Mouse (Mus musculus): Measurements from ENCODE around the gene Olfr1202. TPM values are rescaled to one million over a fixed set of nuclear protein-coding genes. Genes with fewer than 3 reads are reported as not detected.

Gene Olfr1202
- polyA plus RNA-seq (2014; fragmentation: Nextera tagmentation; extraction: Ambion mirVana): not detected in 2 replicates

GRCm38 (mm10) chr2:88814196-88814595 lies at the start of gene Olfr1202:
TSS of gene Olfr1202 (plus strand) at chr2:88814496.
- no peak within 1 kb of the TSS for H3K4me2 ChIP-seq (ENCODE audit: low read depth, low read length)
- H3K4me3 ChIP-seq (ENCODE audit: low read depth, low read length): no peak within 1 kb of the TSS
- H3K9me3 ChIP-seq (replicated peaks; ENCODE audit: control insufficient read depth, low read length): no peaks in the 10 kb centered on the region
- 84% methylated on average over 1 of the region's 1 CpGs for WGBS
- no peaks in the 10 kb centered on the region for H3K27me3 ChIP-seq (ENCODE audit: control insufficient read depth, insufficient read depth, low read length)
- H3K4me1 ChIP-seq (ENCODE audit: control insufficient read depth, insufficient read depth, low read length): no peaks in the 10 kb centered on the region
- no peak within 1 kb of the TSS for H3K9ac ChIP-seq (replicated peaks; ENCODE audit: low read length)
- H3K36me3 ChIP-seq (replicated peaks; ENCODE audit: control insufficient read depth, insufficient read depth, low read depth, low read length): no peaks in the 10 kb centered on the region
- no peak within 1 kb of the TSS for H3K27ac ChIP-seq (replicated peaks; ENCODE audit: low read depth, low read length)
- ATAC-seq (replicated peaks; ENCODE audit: insufficient number of reproducible peaks, low FRiP score, low TSS enrichment, low read depth): no peak
- no peak for DNase-seq (ENCODE audit: low spot score)

- no peak for DNase-seq (ENCODE audit: low spot score)
- Histone ChIP-seq H3K27ac (replicated peaks; ENCODE audit: low read depth, low read length) (no peak within 1 kb of the TSS), H3K9me3 (replicated peaks; ENCODE audit: control insufficient read depth, low read length) (no peaks in the 10 kb centered on the region), H3K9ac (replicated peaks; ENCODE audit: low read length) (no peak within 1 kb of the TSS), H3K36me3 (replicated peaks; ENCODE audit: control insufficient read depth, insufficient read depth, low read depth, low read length) (no peaks in the 10 kb centered on the region), H3K4me2 (ENCODE audit: low read depth, low read length) (no peak within 1 kb of the TSS), H3K4me3 (ENCODE audit: low read depth, low read length) (no peak within 1 kb of the TSS), H3K4me1 (ENCODE audit: control insufficient read depth, insufficient read depth, low read length) (no peaks in the 10 kb centered on the region), H3K27me3 (ENCODE audit: control insufficient read depth, insufficient read depth, low read length) (no peaks in the 10 kb centered on the region)
- 76% methylated on average over 2 of the region's 2 CpGs for WGBS
- ATAC-seq (replicated peaks; ENCODE audit: insufficient number of reproducible peaks, low FRiP score, low TSS enrichment, low read depth): no peak
These were observed 43.9 kb upstream of the Olfr1202 start, which contains the start of gene Olfr1200 for GRCm38 (mm10) chr2:88770388-88770787. TSS of gene Olfr1200 (minus strand) at chr2:88770488.

GRCm38 (mm10) chr2:88792736-88793135 lies 21.6 kb upstream of the Olfr1202 start, which contains the start of gene Olfr1201:
TSS of gene Olfr1201 (plus strand) at chr2:88793036.
- ATAC-seq (replicated peaks; ENCODE audit: insufficient number of reproducible peaks, low FRiP score, low TSS enrichment, low read depth) (no peak), DNase-seq (ENCODE audit: low spot score) (no peak)
- Histone ChIP-seq H3K9ac (replicated peaks; ENCODE audit: low read length) (no peak within 1 kb of the TSS), H3K4me1 (ENCODE audit: control insufficient read depth, insufficient read depth, low read length) (no peaks in the 10 kb centered on the region), H3K27me3 (ENCODE audit: control insufficient read depth, insufficient read depth, low read length) (no peaks in the 10 kb centered on the region), H3K36me3 (replicated peaks; ENCODE audit: control insufficient read depth, insufficient read depth, low read depth, low read length) (no peaks in the 10 kb centered on the region), H3K4me3 (ENCODE audit: low read depth, low read length) (no peak within 1 kb of the TSS), H3K4me2 (ENCODE audit: low read depth, low read length) (no peak within 1 kb of the TSS), H3K9me3 (replicated peaks; ENCODE audit: control insufficient read depth, low read length) (no peaks in the 10 kb centered on the region), H3K27ac (replicated peaks; ENCODE audit: low read depth, low read length) (no peak within 1 kb of the TSS)
- WGBS: 86% methylated on average over 6 of the region's 6 CpGs

- Histone ChIP-seq H3K9ac (replicated peaks; ENCODE audit: low read length) (no peak within 1 kb of the TSS), H3K4me1 (ENCODE audit: control insufficient read depth, insufficient read depth, low read length) (no peaks in the 10 kb centered on the region), H3K4me2 (ENCODE audit: low read depth, low read length) (no peak within 1 kb of the TSS), H3K27ac (replicated peaks; ENCODE audit: low read depth, low read length) (no peak within 1 kb of the TSS), H3K36me3 (replicated peaks; ENCODE audit: control insufficient read depth, insufficient read depth, low read depth, low read length) (no peaks in the 10 kb centered on the region), H3K27me3 (ENCODE audit: control insufficient read depth, insufficient read depth, low read length) (no peaks in the 10 kb centered on the region), H3K4me3 (ENCODE audit: low read depth, low read length) (no peak within 1 kb of the TSS), H3K9me3 (replicated peaks; ENCODE audit: control insufficient read depth, low read length) (no peaks in the 10 kb centered on the region)
- 88% methylated on average over 2 of the region's 2 CpGs for WGBS
- ATAC-seq (replicated peaks; ENCODE audit: insufficient number of reproducible peaks, low FRiP score, low TSS enrichment, low read depth): no peak
- DNase-seq (ENCODE audit: low spot score): no peak
These were observed 15.1 kb downstream of the Olfr1202 start, which contains the start of gene Olfr1205 for GRCm38 (mm10) chr2:88829437-88829836. TSS of gene Olfr1205 (plus strand) at chr2:88829737.

GRCm38 (mm10) chr2:88838477-88838876 lies 24.2 kb downstream of the Olfr1202 start:
- 86% methylated on average over 2 of the region's 2 CpGs for WGBS
- ATAC-seq (replicated peaks; ENCODE audit: insufficient number of reproducible peaks, low FRiP score, low TSS enrichment, low read depth) (no peak), DNase-seq (ENCODE audit: low spot score) (no peak)
- no peak overlapping the region for H3K9ac ChIP-seq (replicated peaks; ENCODE audit: low read length)
- no peak overlapping the region for H3K4me2 ChIP-seq (ENCODE audit: low read depth, low read length)
- no peak overlapping the region for H3K27ac ChIP-seq (replicated peaks; ENCODE audit: low read depth, low read length)
- no peaks in the 10 kb centered on the region for H3K27me3 ChIP-seq (ENCODE audit: control insufficient read depth, insufficient read depth, low read length)
- H3K4me3 ChIP-seq (ENCODE audit: low read depth, low read length): no peak overlapping the region
- H3K4me1 ChIP-seq (ENCODE audit: control insufficient read depth, insufficient read depth, low read length): no peaks in the 10 kb centered on the region
- H3K9me3 ChIP-seq (replicated peaks; ENCODE audit: control insufficient read depth, low read length): no peaks in the 10 kb centered on the region
- H3K36me3 ChIP-seq (replicated peaks; ENCODE audit: control insufficient read depth, insufficient read depth, low read depth, low read length): no peaks in the 10 kb centered on the region

- H3K9ac ChIP-seq (replicated peaks; ENCODE audit: low read length): no peak within 1 kb of the TSS
- H3K4me1 ChIP-seq (ENCODE audit: control insufficient read depth, insufficient read depth, low read length): no peaks in the 10 kb centered on the region
- H3K9me3 ChIP-seq (replicated peaks; ENCODE audit: control insufficient read depth, low read length): no peaks in the 10 kb centered on the region
- no peak within 1 kb of the TSS for H3K4me2 ChIP-seq (ENCODE audit: low read depth, low read length)
- 94% methylated on average over 1 of the region's 1 CpGs for WGBS
- ATAC-seq (replicated peaks; ENCODE audit: insufficient number of reproducible peaks, low FRiP score, low TSS enrichment, low read depth) (no peak), DNase-seq (ENCODE audit: low spot score) (no peak)
- H3K27ac ChIP-seq (replicated peaks; ENCODE audit: low read depth, low read length): no peak within 1 kb of the TSS
- no peak within 1 kb of the TSS for H3K4me3 ChIP-seq (ENCODE audit: low read depth, low read length)
- no peaks in the 10 kb centered on the region for H3K27me3 ChIP-seq (ENCODE audit: control insufficient read depth, insufficient read depth, low read length)
- no peaks in the 10 kb centered on the region for H3K36me3 ChIP-seq (replicated peaks; ENCODE audit: control insufficient read depth, insufficient read depth, low read depth, low read length)
These were observed 34.7 kb downstream of the Olfr1202 start, which contains the start of gene Olfr1204 for GRCm38 (mm10) chr2:88848992-88849391. TSS of gene Olfr1204 (plus strand) at chr2:88849292.

- no peaks in the 10 kb centered on the region for H3K27me3 ChIP-seq (ENCODE audit: control insufficient read depth, insufficient read depth, low read length)
- H3K4me3 ChIP-seq (ENCODE audit: low read depth, low read length): no peak within 1 kb of the TSS
- H3K9me3 ChIP-seq (replicated peaks; ENCODE audit: control insufficient read depth, low read length): no peaks in the 10 kb centered on the region
- no peak within 1 kb of the TSS for H3K27ac ChIP-seq (replicated peaks; ENCODE audit: low read depth, low read length)
- no peak within 1 kb of the TSS for H3K9ac ChIP-seq (replicated peaks; ENCODE audit: low read length)
- H3K4me2 ChIP-seq (ENCODE audit: low read depth, low read length): no peak within 1 kb of the TSS
- ATAC-seq (replicated peaks; ENCODE audit: insufficient number of reproducible peaks, low FRiP score, low TSS enrichment, low read depth): no peak
- no peaks in the 10 kb centered on the region for H3K36me3 ChIP-seq (replicated peaks; ENCODE audit: control insufficient read depth, insufficient read depth, low read depth, low read length)
- no peaks in the 10 kb centered on the region for H3K4me1 ChIP-seq (ENCODE audit: control insufficient read depth, insufficient read depth, low read length)
- no peak for DNase-seq (ENCODE audit: low spot score)
- 85% methylated on average over 2 of the region's 2 CpGs for WGBS
These were observed 48.6 kb downstream of the Olfr1202 start, which contains the start of gene Olfr1206 for GRCm38 (mm10) chr2:88862931-88863330. TSS of gene Olfr1206 (plus strand) at chr2:88863231.

Measured in embryonic facial prominence, embryonic 11.5 days (tissue).